Mouse (Mus musculus): ENCODE measurements around the gene Spata46. TPM values are rescaled to one million over a fixed set of nuclear protein-coding genes. Genes with fewer than 3 reads are reported as not detected.

The Spata46 gene
- total and polyA plus RNA-seq, 3 experiments, result not detected

DNA sequence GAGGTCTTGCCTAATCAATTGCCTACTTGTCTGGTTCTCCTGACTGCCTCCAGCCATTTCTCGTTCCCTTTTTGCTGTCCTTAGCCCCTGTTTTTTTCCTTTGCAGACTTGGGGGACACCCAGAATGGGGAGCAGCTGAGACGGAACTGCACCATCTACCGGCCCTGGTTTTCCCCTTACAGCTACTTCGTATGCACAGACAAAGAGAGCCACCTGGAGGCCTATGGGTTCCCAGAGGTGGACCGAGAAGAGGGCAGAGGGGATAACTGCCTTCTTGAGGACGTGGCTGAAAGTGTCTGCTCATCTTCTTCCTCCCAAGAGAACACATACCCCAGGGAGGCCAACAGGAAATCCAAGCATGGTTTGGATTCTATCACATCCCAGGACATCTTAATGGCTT lies 2.8 kb downstream of the Spata46 start:
- no peak overlapping the region for H3K4me3 ChIP-seq (replicated peaks in 1 of 3; ENCODE audit: low read depth in 2 of 3, low read length in 2 of 3, poor library complexity in 1 of 3)
- H3K79me2 ChIP-seq (replicated peaks; ENCODE audit: control insufficient read depth, extremely low read depth, insufficient read depth, poor library complexity, severe bottlenecking), result no peaks in the 10 kb centered on the region
- peaks cover 0 to 10% of the 10 kb centered on the region in 2 experiments; a peak in 2 of 4 replicates for H3K4me1 ChIP-seq (ENCODE audit: control insufficient read depth in 1 of 2, insufficient read depth in 2 of 2)
- in situ Hi-C loops (cut with MboI; ENCODE audit: low pct_ligation_motif_present, low pct_unique_long_range_greater_than_20kb, low sequenced_read_pairs), result loop anchor here (25.0 kb wide), 1 partner anchor 301 kb away; no protein-coding TSS in a partner anchor
- dilution Hi-C loops (cut with MboI; ENCODE audit: extremely low pct_ligation_motif_present, extremely low pct_unique_long_range_greater_than_20kb, low sequenced_read_pairs), result no loop called here
- H3K27ac ChIP-seq (ENCODE audit: insufficient read depth, low read depth), result no peak overlapping the region
- no peaks in the 10 kb centered on the region for H3K9me3 ChIP-seq (replicated peaks; ENCODE audit: low read length)
- H3K27me3 ChIP-seq (replicated peaks), result no peaks in the 10 kb centered on the region
- TF ChIP-seq TCF12 (IDR thresholded peaks at IDR 0.05; ENCODE audit: low read depth, low read length), result no peak
- no peak for TF ChIP-seq MAFK (IDR thresholded peaks at IDR 0.05; ENCODE audit: insufficient replicate concordance, low read length)
- TF ChIP-seq ETS1 (conservative IDR thresholded peaks at IDR 0.05; ENCODE audit: low read depth, low read length), result no peak
- TF ChIP-seq ZMIZ1 (IDR thresholded peaks at IDR 0.05; ENCODE audit: low read depth, low read length), result no peak
- no peak for TF ChIP-seq CHD2 (IDR thresholded peaks at IDR 0.05; ENCODE audit: low read length)
- TF ChIP-seq CHD1 (IDR thresholded peaks at IDR 0.05; ENCODE audit: low read depth, low read length), result no peak
- 0 out of 2 replicates have a peak, but pooled peaks have one; percentile 1 for TF ChIP-seq ZC3H11A (IDR thresholded peaks at IDR 0.05; ENCODE audit: low read depth, low read length)
- no peak for TF ChIP-seq JUN (IDR thresholded peaks at IDR 0.05; ENCODE audit: insufficient read depth, low read depth, low read length)
- TF ChIP-seq UBTF (IDR thresholded peaks at IDR 0.05; ENCODE audit: low read depth, low read length), result no peak
- no peak for TF ChIP-seq PAX5 (IDR thresholded peaks at IDR 0.05; ENCODE audit: low read length)
- no peak; the same call in 1 of the 2 replicates for TF ChIP-seq MEF2A (IDR thresholded peaks at IDR 0.05; ENCODE audit: borderline replicate concordance, low read depth, low read length)
- TF ChIP-seq MAZ (IDR thresholded peaks at IDR 0.05; ENCODE audit: low read depth, low read length), result no peak
- no peak for TF ChIP-seq MYC (IDR thresholded peaks at IDR 0.05; ENCODE audit: low read depth, low read length)
- TF ChIP-seq GABPA (IDR thresholded peaks at IDR 0.05; ENCODE audit: insufficient replicate concordance, low read depth, low read length), result no peak
- TF ChIP-seq ZNF384 (IDR thresholded peaks at IDR 0.05; ENCODE audit: low read depth, low read length), result no peak
- peak; percentile 80 for TF ChIP-seq SMC3 (IDR thresholded peaks at IDR 0.05; ENCODE audit: low read depth, low read length)
- TF ChIP-seq RAD21 (IDR thresholded peaks at IDR 0.05; ENCODE audit: low read depth, low read length), result peak; percentile 73
- TF ChIP-seq SIN3A (IDR thresholded peaks at IDR 0.05; ENCODE audit: low read length), result no peak
- no peak for TF ChIP-seq NRF1 (IDR thresholded peaks at IDR 0.05; ENCODE audit: low read depth, low read length)
- no peak for TF ChIP-seq BHLHE40 (IDR thresholded peaks at IDR 0.05; ENCODE audit: low read depth, low read length)
- no peak for TF ChIP-seq E2F4 (IDR thresholded peaks at IDR 0.05; ENCODE audit: insufficient replicate concordance, low read depth, low read length)
- TF ChIP-seq ELF1 (IDR thresholded peaks at IDR 0.05; ENCODE audit: low read depth, low read length), result 0 out of 2 replicates have a peak, but pooled peaks have one; percentile 6
- no peak for TF ChIP-seq POLR2AphosphoS2 (IDR thresholded peaks at IDR 0.05; ENCODE audit: low read depth, low read length)
- TF ChIP-seq MXI1 (IDR thresholded peaks at IDR 0.05; ENCODE audit: low read depth, low read length), result no peak
- TF ChIP-seq HCFC1 (IDR thresholded peaks at IDR 0.05; ENCODE audit: low read depth, low read length), result no peak
- TF ChIP-seq TBP (conservative IDR thresholded peaks at IDR 0.05; ENCODE audit: low read depth, low read length), result no peak
- TF ChIP-seq IRF4 (IDR thresholded peaks at IDR 0.05; ENCODE audit: low read depth, low read length), result no peak
- no peak for TF ChIP-seq POLR2A (IDR thresholded peaks at IDR 0.05; ENCODE audit: low read depth, low read length)
- peak in 1 of 2 experiments; percentile 89; a peak in 2 of 4 replicates for TF ChIP-seq CTCF (conservative IDR thresholded peaks at IDR 0.05 in 1 of 2, IDR thresholded peaks at IDR 0.05 in 1 of 2; ENCODE audit: low read depth in 2 of 2, low read length in 2 of 2)
- no peak for TF ChIP-seq RCOR1 (conservative IDR thresholded peaks at IDR 0.05; ENCODE audit: low read depth, low read length)
- no peak for TF ChIP-seq USF2 (conservative IDR thresholded peaks at IDR 0.05; ENCODE audit: low read depth, low read length)
- no peak for TF ChIP-seq JUND (conservative IDR thresholded peaks at IDR 0.05; ENCODE audit: low read depth, low read length)
- TF ChIP-seq ZKSCAN1 (IDR thresholded peaks at IDR 0.05; ENCODE audit: borderline replicate concordance, low read depth, low read length), result no peak
- TF ChIP-seq KAT2A (IDR thresholded peaks at IDR 0.05; ENCODE audit: insufficient replicate concordance, low read length), result no peak
- no peak for TF ChIP-seq EP300 (IDR thresholded peaks at IDR 0.05; ENCODE audit: low read length)
- TF ChIP-seq USF1 (IDR thresholded peaks at IDR 0.05; ENCODE audit: low read depth, low read length), result no peak
- 0 out of 2 replicates have a peak, but pooled peaks have one; percentile 19 for TF ChIP-seq NELFE (IDR thresholded peaks at IDR 0.05; ENCODE audit: low read depth, low read length)
- TF ChIP-seq MAX (IDR thresholded peaks at IDR 0.05; ENCODE audit: low read length), result no peak
- H3K36me3 ChIP-seq (replicated peaks in 1 of 2; ENCODE audit: control insufficient read depth in 1 of 2, insufficient read depth in 1 of 2, low read length in 1 of 2), result no peaks in the 10 kb centered on the region
- H3K9ac ChIP-seq (ENCODE audit: insufficient read depth, low read depth), result no peak overlapping the region
- H3K4me2 ChIP-seq (ENCODE audit: insufficient read depth, low read depth, poor library complexity, severe bottlenecking), result peak overlapping the region; percentile 47; the same call in 1 of the 2 replicates
- peak; percentile 31 for DNase-seq (ENCODE audit: extremely low read depth)

All from CH12.LX (cell line).